Mouse (Mus musculus) bone marrow, adult 2 months (tissue): ENCODE measurements around the gene Olfr101.

Source experiments
- CTCF ChIP-seq: fragments of 200-500 bp; IDR thresholded peaks from 2 replicates; pipeline ENCODE4 v1.5.1; 2011; ENCODE audit warnings: low read length, control low read depth; ENCODE audit not compliant: control insufficient read depth, insufficient read depth
- POLR2A ChIP-seq: fragments of 200-500 bp; IDR thresholded peaks from 2 replicates; pipeline ENCODE4 v1.6.1; 2011; ENCODE audit warnings: low read depth, mild to moderate bottlenecking, control low read depth, low read length, borderline replicate concordance; ENCODE audit not compliant: control insufficient read depth

GRCm38 (mm10) chr17:37249460-37249859 is 54.7 kb downstream of the Olfr101 start:
- TF ChIP-seq CTCF (no peak), POLR2A (no peak)
